Mouse (Mus musculus) CH12.LX (cell line): ENCODE data around the gene Cfap97d1. TPM values are rescaled to one million over a fixed set of nuclear protein-coding genes. Genes with fewer than 3 reads are reported as not detected.

Source experiments
- DNase-seq: peaks from one replicate; pipeline ENCODE4 v3.0.0-alpha.2; 2013; ENCODE audit errors: extremely low read depth
- H3K27ac ChIP-seq: 2 replicates; pipeline ENCODE4 v1.5.1; 2012; ENCODE audit warnings: low read depth, mild to moderate bottlenecking, control low read depth, moderate library complexity; ENCODE audit not compliant: insufficient read depth
- H3K27me3 ChIP-seq: replicated peaks from 2 replicates; pipeline ENCODE3; 2012; ENCODE audit warnings: inconsistent platforms
- H3K36me3 ChIP-seq, 2 experiments: replicated peaks in 1 of 2; 2 replicates each; pipeline versions ENCODE3 to v1.6.1; 2012; ENCODE audit warnings: inconsistent platforms in 1 of 2, low read length in 1 of 2, mild to moderate bottlenecking in 1 of 2, mixed read lengths in 1 of 2, moderate library complexity in 1 of 2; ENCODE audit not compliant: control insufficient read depth in 1 of 2, insufficient read depth in 1 of 2
- H3K4me1 ChIP-seq, 2 experiments: 2 replicates each; pipeline ENCODE4 v1.6.1; 2012; ENCODE audit warnings: inconsistent platforms in 1 of 2, moderate library complexity in 1 of 2; ENCODE audit not compliant: insufficient read depth in 2 of 2, control insufficient read depth in 1 of 2
- H3K4me2 ChIP-seq: 2 replicates; pipeline ENCODE4 v1.6.1; 2012; ENCODE audit warnings: low read depth, mild to moderate bottlenecking, control low read depth; ENCODE audit not compliant: poor library complexity, insufficient read depth, severe bottlenecking
- H3K4me3 ChIP-seq, 3 experiments: fragments of 150-350 bp in 1 of 3; sonication (generic) in 1 of 3; replicated peaks in 1 of 3; 2 replicates each; pipeline versions ENCODE3 to v1.5.1; 2011 to 2012; ENCODE audit warnings: low read depth in 2 of 3, low read length in 2 of 3, mild to moderate bottlenecking in 2 of 3, moderate library complexity in 2 of 3, control low read depth in 1 of 3, improper control_type of control experiment in 1 of 3, inconsistent platforms in 1 of 3, mixed read lengths in 1 of 3; ENCODE audit not compliant: poor library complexity in 1 of 3
- H3K79me2 ChIP-seq: replicated peaks from 2 replicates; pipeline ENCODE4 v1.6.1; 2012; ENCODE audit warnings: mild to moderate bottlenecking, moderate library complexity; ENCODE audit not compliant: control insufficient read depth, poor library complexity, insufficient read depth, severe bottlenecking; ENCODE audit errors: extremely low read depth
- H3K9ac ChIP-seq: 2 replicates; pipeline ENCODE4 v1.6.1; 2012; ENCODE audit warnings: low read depth, mild to moderate bottlenecking, control low read depth, moderate library complexity; ENCODE audit not compliant: insufficient read depth
- H3K9me3 ChIP-seq: replicated peaks from 2 replicates; pipeline ENCODE3; 2012; ENCODE audit warnings: low read length, inconsistent platforms, mixed read lengths
- BHLHE40 ChIP-seq: IDR thresholded peaks from 2 replicates; pipeline ENCODE4 v1.6.1; 2011; ENCODE audit warnings: mild to moderate bottlenecking, low read depth, low read length, improper control_type of control experiment
- ELF1 ChIP-seq: IDR thresholded peaks from 2 replicates; pipeline ENCODE4 v1.6.1; 2014; ENCODE audit warnings: low read depth, mild to moderate bottlenecking, inconsistent platforms, low read length, improper control_type of control experiment
- GABPA ChIP-seq: IDR thresholded peaks from 2 replicates; pipeline ENCODE4 v1.6.1; 2012; ENCODE audit warnings: low read depth, low read length, improper control_type of control experiment, inconsistent platforms; ENCODE audit not compliant: insufficient replicate concordance
- IRF4 ChIP-seq: IDR thresholded peaks from 2 replicates; pipeline ENCODE4 v1.6.1; 2014; ENCODE audit warnings: low read depth, mild to moderate bottlenecking, inconsistent platforms, low read length, improper control_type of control experiment
- JUN ChIP-seq: IDR thresholded peaks from 2 replicates; pipeline ENCODE4 v1.6.1; 2011; ENCODE audit warnings: low read depth, mild to moderate bottlenecking, low read length, improper control_type of control experiment, moderate library complexity; ENCODE audit not compliant: insufficient read depth
- MAFK ChIP-seq: IDR thresholded peaks from 2 replicates; pipeline ENCODE4 v1.6.1; 2011; ENCODE audit warnings: low read length, improper control_type of control experiment; ENCODE audit not compliant: insufficient replicate concordance
- MAX ChIP-seq: IDR thresholded peaks from 2 replicates; pipeline ENCODE4 v1.6.1; 2011; ENCODE audit warnings: low read length, improper control_type of control experiment
- MAZ ChIP-seq: IDR thresholded peaks from 2 replicates; pipeline ENCODE4 v1.6.1; 2012; ENCODE audit warnings: low read depth, mild to moderate bottlenecking, inconsistent platforms, low read length, improper control_type of control experiment, moderate library complexity
- NELFE ChIP-seq: IDR thresholded peaks from 2 replicates; pipeline ENCODE4 v1.6.1; 2011; ENCODE audit warnings: low read depth, low read length, improper control_type of control experiment
- PAX5 ChIP-seq: IDR thresholded peaks from 2 replicates; pipeline ENCODE4 v1.6.1; 2012; ENCODE audit warnings: low read length, inconsistent platforms, mixed read lengths
- POLR2AphosphoS2 ChIP-seq: IDR thresholded peaks from 2 replicates; pipeline ENCODE4 v1.6.1; 2011; ENCODE audit warnings: low read depth, low read length, improper control_type of control experiment
- RAD21 ChIP-seq: IDR thresholded peaks from 2 replicates; pipeline ENCODE4 v1.6.1; 2011; ENCODE audit warnings: low read depth, mild to moderate bottlenecking, low read length, improper control_type of control experiment, moderate library complexity
- RCOR1 ChIP-seq: conservative IDR thresholded peaks from 2 replicates; pipeline ENCODE4 v1.6.1; 2012; ENCODE audit warnings: low read depth, mild to moderate bottlenecking, inconsistent platforms, low read length, improper control_type of control experiment
- SIN3A ChIP-seq: IDR thresholded peaks from 2 replicates; pipeline ENCODE4 v1.6.1; 2012; ENCODE audit warnings: low read length, improper control_type of control experiment, inconsistent platforms
- UBTF ChIP-seq: IDR thresholded peaks from 2 replicates; pipeline ENCODE4 v1.6.1; 2012; ENCODE audit warnings: low read depth, mild to moderate bottlenecking, inconsistent platforms, low read length, improper control_type of control experiment, moderate library complexity
- USF1 ChIP-seq: IDR thresholded peaks from 2 replicates; pipeline ENCODE4 v1.6.1; 2014; ENCODE audit warnings: low read depth, mild to moderate bottlenecking, inconsistent platforms, low read length, improper control_type of control experiment
- ZKSCAN1 ChIP-seq: IDR thresholded peaks from 2 replicates; pipeline ENCODE4 v1.6.1; 2012; ENCODE audit warnings: low read depth, inconsistent platforms, low read length, improper control_type of control experiment, borderline replicate concordance
- ZMIZ1 ChIP-seq: IDR thresholded peaks from 2 replicates; pipeline ENCODE4 v1.6.1; 2012; ENCODE audit warnings: low read depth, mild to moderate bottlenecking, inconsistent platforms, low read length, improper control_type of control experiment
- ZNF384 ChIP-seq: IDR thresholded peaks from 2 replicates; pipeline ENCODE4 v1.6.1; 2012; ENCODE audit warnings: low read depth, low read length, improper control_type of control experiment, inconsistent platforms
- dilution Hi-C: fragments of 300-500 bp; cut with MboI; formaldehyde crosslinking; loops from 2 replicates; pipeline ENCODE4 v1.14.3; 2020; ENCODE audit warnings: low sequenced_read_pairs; ENCODE audit not compliant: extremely low pct_unique_long_range_greater_than_20kb, extremely low pct_ligation_motif_present
- in situ Hi-C: fragments of 300-500 bp; cut with MboI; formaldehyde crosslinking; loops from 3 replicates; pipeline ENCODE4 v1.14.3; 2019; ENCODE audit warnings: low sequenced_read_pairs, low pct_ligation_motif_present, low pct_unique_long_range_greater_than_20kb, mixed read lengths
- polyA plus RNA-seq: library from polyadenylated mRNA; unstranded; fragments of >175 nt; gene quantifications from 2 replicates; pipeline ENCODE4 v1.2.1, GENCODE M21; 2012; ENCODE audit warnings: low read depth; ENCODE audit not compliant: insufficient read length
- total RNA-seq, 2 experiments: library from RNA; depleted of rRNA; stranded (reverse); fragments of 300-350 nt in 1 of 2; fragments of >200 nt in 1 of 2; gene quantifications; 2 replicates each; pipeline ENCODE4 v1.2.3; 2012 to 2014

Cfap97d1 gene
- total and polyA plus RNA-seq, 3 experiments = not detected

- no peak overlapping the region for H3K27ac ChIP-seq
- no peak overlapping the region for H3K4me3 ChIP-seq
- no peak for TF ChIP-seq MAZ
- no peak overlapping the region for H3K9ac ChIP-seq
- in situ Hi-C loops (no loop called here), dilution Hi-C loops (no loop called here)
- H3K79me2 ChIP-seq = no peaks in the 10 kb centered on the region
- peaks cover 0 to 9% of the 10 kb centered on the region in 2 experiments; a peak in 2 of 4 replicates for H3K4me1 ChIP-seq
- peaks cover 81% of the 10 kb centered on the region for H3K27me3 ChIP-seq
- H3K9me3 ChIP-seq = peaks cover 3% of the 10 kb centered on the region
- no peak for DNase-seq
- no peaks in the 10 kb centered on the region for H3K36me3 ChIP-seq
- no peak overlapping the region for H3K4me2 ChIP-seq
Observed at GRCm38 (mm10) chr11:102006271-102006670, 22.2 kb downstream of the Cfap97d1 start.

GRCm38 (mm10) chr11:102006688-102007087 is 22.6 kb downstream of the Cfap97d1 start:
- no peaks in the 10 kb centered on the region for H3K36me3 ChIP-seq
- H3K27me3 ChIP-seq = peaks cover 80% of the 10 kb centered on the region
- no peak overlapping the region for H3K9ac ChIP-seq
- no peaks in the 10 kb centered on the region for H3K79me2 ChIP-seq
- TF ChIP-seq MAFK (no peak), ELF1 (no peak), RAD21 (no peak), MAX (no peak), RCOR1 (no peak), ZNF384 (no peak), IRF4 (no peak), ZKSCAN1 (no peak), USF1 (no peak), POLR2AphosphoS2 (no peak), JUN (no peak), ZMIZ1 (no peak), GABPA (no peak), SIN3A (no peak), BHLHE40 (no peak), UBTF (no peak), NELFE (no peak), PAX5 (no peak)
- H3K9me3 ChIP-seq = peaks cover 3% of the 10 kb centered on the region
- no peak for DNase-seq
- dilution Hi-C loops = no loop called here
- in situ Hi-C loops = no loop called here
- H3K4me1 ChIP-seq = peaks cover 0 to 9% of the 10 kb centered on the region in 2 experiments; a peak in 2 of 4 replicates
- H3K4me2 ChIP-seq = no peak overlapping the region
- no peak overlapping the region for H3K27ac ChIP-seq
- H3K4me3 ChIP-seq = no peak overlapping the region
